Mouse (Mus musculus) lung, postnatal 36 days (tissue): ENCODE results near the gene Slc6a21.

ENCODE experiments used
- DNase-seq: peaks from one replicate; pipeline ENCODE4 v3.0.0; 2022; ENCODE audit warnings: mixed read lengths

Gene Slc6a21

GRCm38 (mm10) chr7:45322245-45322644, 44.9 kb downstream of the Slc6a21 start:
- DNase-seq = no peak

- DNase-seq = no peak
Measured at GRCm38 (mm10) chr7:45323069-45323468, 45.8 kb downstream of the Slc6a21 start.

GRCm38 (mm10) chr7:45325800-45326199, 48.5 kb downstream of the Slc6a21 start:
- no peak for DNase-seq

- no peak for DNase-seq
Measured at GRCm38 (mm10) chr7:45328841-45329475, 51.6 kb downstream of the Slc6a21 start.

GRCm38 (mm10) chr7:45331502-45331901, 54.2 kb downstream of the Slc6a21 start:
- DNase-seq = no peak

GRCm38 (mm10) chr7:45332685-45333425, 55.5 kb downstream of the Slc6a21 start:
- DNase-seq = peak; percentile 85

- peak; percentile 92 for DNase-seq
Measured at GRCm38 (mm10) chr7:45333431-45333982, 56.2 kb downstream of the Slc6a21 start, which contains the start of gene Trpm4. TSS of gene Trpm4 (minus strand) at chr7:45333780.

GRCm38 (mm10) chr7:45334605-45335004, 57.3 kb downstream of the Slc6a21 start:
- no peak for DNase-seq

GRCm38 (mm10) chr7:45335056-45335455, 57.7 kb downstream of the Slc6a21 start, which contains the start of gene Hrc:
TSS of gene Hrc (plus strand) at chr7:45335290.
- DNase-seq = no peak

GRCm38 (mm10) chr7:45336319-45336718, 59.0 kb downstream of the Slc6a21 start:
- DNase-seq = no peak

- no peak for DNase-seq
Measured at GRCm38 (mm10) chr7:45337469-45337868, 60.2 kb downstream of the Slc6a21 start.

- peak; percentile 76 for DNase-seq
Measured at GRCm38 (mm10) chr7:45338161-45338911, 61.0 kb downstream of the Slc6a21 start.
